Mouse (Mus musculus) spleen, adult 10 weeks (tissue): ENCODE data around the gene Olfr457. TPM values are rescaled to one million over a fixed set of nuclear protein-coding genes. Genes with fewer than 3 reads are reported as not detected.

Source experiments
- polyA plus RNA-seq: library from polyadenylated mRNA; stranded (reverse); fragments of 350-450 nt; fragmentation: Illumina TruSeq; extraction: RNeasy Lipid Tissue Mini Kit (QIAGEN cat#74804); gene quantifications from one replicate; pipeline ENCODE4 v1.2.3, GENCODE M21; 2015; ENCODE audit warnings: low replicate concordance; ENCODE audit not compliant: insufficient read depth

Gene Olfr457
- not detected for polyA plus RNA-seq

GRCm38 (mm10) chr6:42476235-42476634 lies at the start of gene Olfr457:
TSS of gene Olfr457 (minus strand) at chr6:42476335.

GRCm38 (mm10) chr6:42487114-42487513 lies 11.0 kb upstream of the Olfr457 start, which contains the start of gene Olfr456:
TSS of gene Olfr456 (minus strand) at chr6:42487214.

GRCm38 (mm10) chr6:42465096-42465495 lies 11.0 kb downstream of the Olfr457 start, which contains the start of gene Olfr458:
TSS of gene Olfr458 (minus strand) at chr6:42465196.

GRCm38 (mm10) chr6:42434446-42434845 lies 41.7 kb downstream of the Olfr457 start, which contains the start of gene Tas2r126:
TSS of gene Tas2r126 (plus strand) at chr6:42434535.

Other genes with a start within 250 kb of the Olfr457 start
- gene Gstk1, start 230.4 kb downstream of the Olfr457 start, polyA plus RNA-seq: 15.9 TPM
- gene Tmem139, start 214.4 kb downstream of the Olfr457 start, polyA plus RNA-seq: not detected
- gene Casp2, start 211.3 kb downstream of the Olfr457 start, polyA plus RNA-seq: 72.5 TPM
- 0.88 TPM for gene Clcn1, start 189.7 kb downstream of the Olfr457 start, polyA plus RNA-seq
- gene Fam131b, start 151.7 kb downstream of the Olfr457 start, polyA plus RNA-seq: 0.29 TPM
- gene Zyx, start 126.7 kb downstream of the Olfr457 start, polyA plus RNA-seq: 29.0 TPM
- 0.07 TPM for gene Epha1, start 103.1 kb downstream of the Olfr457 start, polyA plus RNA-seq
- gene Tas2r143, start 76.1 kb downstream of the Olfr457 start, polyA plus RNA-seq: not detected
- not detected for gene Tas2r135, start 70.9 kb downstream of the Olfr457 start, polyA plus RNA-seq
- not detected for gene Tas2r126, start 41.8 kb downstream of the Olfr457 start, polyA plus RNA-seq
- not detected for gene Olfr458, start 11.1 kb downstream of the Olfr457 start, polyA plus RNA-seq
- gene Olfr456, start 10.9 kb upstream of the Olfr457 start, polyA plus RNA-seq: not detected
- gene Olfr455, start 71.3 kb upstream of the Olfr457 start, polyA plus RNA-seq: not detected
- not detected for gene Tcaf3, start 121.4 kb upstream of the Olfr457 start, polyA plus RNA-seq
- gene Tcaf2, start 168.9 kb upstream of the Olfr457 start, polyA plus RNA-seq: 1.8 TPM
- gene Tcaf1, start 233.8 kb upstream of the Olfr457 start, polyA plus RNA-seq: 8.8 TPM